Mouse (Mus musculus): ENCODE measurements around the gene Uba2.

- TF ChIP-seq GATA1 (IDR thresholded peaks at IDR 0.05; ENCODE audit: low read length) (no peak), TAL1 (IDR thresholded peaks at IDR 0.05; ENCODE audit: low read length) (no peak)
Measured at GRCm38 (mm10) chr7:34094911-34095481, 74.4 kb downstream of the Uba2 start, which contains the start of gene Scgb1b30.

All from erythroblast, embryonic 14.5 days (primary cell).